Mouse (Mus musculus): ENCODE data around the gene Tmem131.

Tmem131 gene

GRCm38 (mm10) chr1:36883805-36884204, 59.7 kb downstream of the Tmem131 start:
- DNase-seq (ENCODE audit: low spot score): no peak

GRCm38 (mm10) chr1:36879154-36879553, 64.3 kb downstream of the Tmem131 start:
- DNase-seq (ENCODE audit: low spot score): no peak

GRCm38 (mm10) chr1:36877126-36877525, 66.3 kb downstream of the Tmem131 start:
- DNase-seq (ENCODE audit: low spot score): no peak

- DNase-seq (ENCODE audit: low spot score): no peak
Measured at GRCm38 (mm10) chr1:36874874-36875561, 68.4 kb downstream of the Tmem131 start.

GRCm38 (mm10) chr1:36871238-36871637, 72.2 kb downstream of the Tmem131 start:
- DNase-seq (ENCODE audit: low spot score): no peak

GRCm38 (mm10) chr1:36870518-36870917, 72.9 kb downstream of the Tmem131 start:
- DNase-seq (ENCODE audit: low spot score): no peak

GRCm38 (mm10) chr1:36864757-36865156, 78.7 kb downstream of the Tmem131 start:
- DNase-seq (ENCODE audit: low spot score): no peak

- no peak for DNase-seq (ENCODE audit: low spot score)
Measured at GRCm38 (mm10) chr1:36861775-36862174, 81.7 kb downstream of the Tmem131 start.

- no peak for DNase-seq (ENCODE audit: low spot score)
Measured at GRCm38 (mm10) chr1:36860876-36861275, 82.6 kb downstream of the Tmem131 start.

- DNase-seq (ENCODE audit: low spot score): no peak
Measured at GRCm38 (mm10) chr1:36860431-36860849, 83.0 kb downstream of the Tmem131 start.

GRCm38 (mm10) chr1:36857081-36857480, 86.4 kb downstream of the Tmem131 start:
- no peak for DNase-seq (ENCODE audit: low spot score)

GRCm38 (mm10) chr1:36854198-36854765, 89.2 kb downstream of the Tmem131 start:
- DNase-seq (ENCODE audit: low spot score): no peak

- DNase-seq (ENCODE audit: low spot score): no peak
Measured at GRCm38 (mm10) chr1:36852085-36852484, 91.4 kb downstream of the Tmem131 start.

- no peak for DNase-seq (ENCODE audit: low spot score)
Measured at GRCm38 (mm10) chr1:36851392-36851791, 92.1 kb downstream of the Tmem131 start.

- no peak for DNase-seq (ENCODE audit: low spot score)
Measured at GRCm38 (mm10) chr1:36848036-36848435, 95.4 kb downstream of the Tmem131 start.

GRCm38 (mm10) chr1:36847276-36847675, 96.2 kb downstream of the Tmem131 start:
- DNase-seq (ENCODE audit: low spot score): no peak

GRCm38 (mm10) chr1:36845031-36845430, 98.4 kb downstream of the Tmem131 start:
- DNase-seq (ENCODE audit: low spot score): no peak

- no peak for DNase-seq (ENCODE audit: low spot score)
Measured at GRCm38 (mm10) chr1:36841806-36842205, 101.7 kb downstream of the Tmem131 start.

GRCm38 (mm10) chr1:36840959-36841358, 102.5 kb downstream of the Tmem131 start:
- no peak for DNase-seq (ENCODE audit: low spot score)

GRCm38 (mm10) chr1:36839858-36840257, 103.6 kb downstream of the Tmem131 start:
- no peak for DNase-seq (ENCODE audit: low spot score)

- no peak for DNase-seq (ENCODE audit: low spot score)
Measured at GRCm38 (mm10) chr1:36836274-36836954, 107.1 kb downstream of the Tmem131 start.

- DNase-seq (ENCODE audit: low spot score): no peak
Measured at GRCm38 (mm10) chr1:36835593-36835992, 107.9 kb downstream of the Tmem131 start.

- no peak for DNase-seq (ENCODE audit: low spot score)
Measured at GRCm38 (mm10) chr1:36834090-36834489, 109.4 kb downstream of the Tmem131 start.
